Mouse (Mus musculus) retina, postnatal 7 days (tissue): ENCODE measurements around the gene Pld1.

ENCODE experiments used
- DNase-seq: peaks from one replicate; pipeline ENCODE4 v3.0.0-alpha.2; 2012; ENCODE audit warnings: low read depth, low spot score

Pld1 gene

DNA sequence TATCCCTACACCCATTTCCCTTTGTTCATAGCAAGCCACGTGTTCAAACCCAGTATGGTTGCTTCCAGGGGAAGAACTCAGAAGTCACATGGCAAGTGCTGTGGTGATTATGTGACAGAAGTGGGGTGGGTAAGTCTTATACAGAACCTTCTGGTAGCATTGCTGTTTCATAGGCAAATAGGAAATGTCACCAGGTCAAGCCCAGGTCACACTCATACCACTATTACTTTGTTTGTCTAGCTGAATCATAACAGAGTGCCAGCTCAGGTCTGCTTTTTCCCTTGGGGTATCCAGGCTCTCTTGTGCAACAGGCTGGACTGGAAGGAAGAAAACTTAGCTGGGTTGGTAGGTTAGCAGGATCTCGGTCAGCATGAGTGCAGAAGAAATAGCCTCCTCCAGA lies 219.5 kb downstream of the Pld1 start:
- DNase-seq = no peak

DNA sequence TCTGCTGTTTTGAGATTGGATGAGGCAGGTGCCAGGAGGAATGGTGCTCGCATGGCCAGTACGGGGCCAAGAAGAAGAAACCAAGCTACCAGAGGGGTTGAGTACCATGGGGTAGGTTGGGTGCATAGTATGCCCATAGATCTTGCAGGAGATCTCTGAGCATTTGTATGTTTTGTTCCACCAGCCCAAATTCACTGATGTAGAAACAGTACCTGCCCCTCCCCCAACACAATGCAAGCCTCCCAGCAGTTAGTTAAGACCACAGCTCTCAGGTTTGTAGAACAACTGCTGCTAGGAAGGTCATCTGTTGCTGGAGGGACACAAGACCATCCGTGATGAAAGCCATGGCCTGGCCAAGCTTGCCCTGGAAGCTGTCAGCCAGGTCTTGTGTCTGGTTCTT lies 220.4 kb downstream of the Pld1 start:
- no peak for DNase-seq

DNA sequence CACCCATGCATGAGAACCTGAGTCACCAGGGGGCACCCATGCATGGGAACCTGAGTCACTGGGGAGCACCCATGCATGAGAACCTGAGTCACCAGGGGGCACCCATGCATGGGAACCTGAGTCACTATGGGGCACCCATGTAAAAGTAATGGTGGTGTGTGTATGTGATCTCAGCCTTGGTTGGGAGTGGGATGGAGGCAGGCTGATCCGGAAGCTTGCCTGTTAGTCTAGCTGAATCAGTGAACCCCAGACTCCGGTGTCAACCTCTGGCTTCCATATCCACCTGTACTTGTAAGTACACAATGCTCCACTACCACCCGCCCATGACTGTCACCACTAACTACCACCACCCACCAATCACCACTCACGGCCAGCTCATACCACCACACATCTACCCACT lies 223.9 kb downstream of the Pld1 start:
- no peak for DNase-seq

DNA sequence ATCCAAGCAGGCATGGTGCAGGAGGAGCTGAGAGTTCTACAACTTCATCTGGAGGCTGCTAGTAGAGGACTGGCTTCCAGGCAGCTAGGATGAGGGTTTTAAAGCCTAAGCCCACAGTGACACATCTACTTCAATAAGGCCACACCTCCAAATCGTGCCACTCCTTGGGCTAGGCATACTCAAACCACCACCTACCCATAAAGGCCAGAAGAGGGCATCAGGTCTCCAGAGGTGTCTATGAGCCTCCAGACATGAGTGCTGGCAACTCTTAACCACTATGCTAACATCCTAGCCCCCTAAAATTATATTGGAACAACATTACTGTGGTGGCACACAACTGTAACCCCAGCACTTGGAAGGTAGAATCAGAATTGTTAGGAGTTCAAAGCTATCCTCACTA lies 226.2 kb downstream of the Pld1 start:
- DNase-seq = no peak

DNA sequence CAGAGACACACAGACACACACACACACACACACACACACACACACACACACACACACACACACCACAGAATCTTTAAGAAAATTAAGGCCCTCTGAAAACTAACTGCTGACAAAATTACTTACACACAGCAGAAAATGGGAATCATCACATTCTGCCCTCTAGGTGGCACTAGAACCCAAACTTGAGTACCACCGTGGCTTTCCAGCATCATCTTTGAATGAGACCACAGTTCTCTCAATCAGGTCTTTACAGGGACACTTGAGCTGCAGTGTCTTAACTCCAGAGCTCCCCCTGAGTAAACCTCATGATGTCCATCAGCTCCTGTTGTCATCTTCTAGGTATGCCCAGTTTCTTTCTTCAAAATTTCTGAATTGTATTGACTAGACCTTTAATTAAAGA lies 227.1 kb downstream of the Pld1 start:
- peak; percentile 67 for DNase-seq

DNA sequence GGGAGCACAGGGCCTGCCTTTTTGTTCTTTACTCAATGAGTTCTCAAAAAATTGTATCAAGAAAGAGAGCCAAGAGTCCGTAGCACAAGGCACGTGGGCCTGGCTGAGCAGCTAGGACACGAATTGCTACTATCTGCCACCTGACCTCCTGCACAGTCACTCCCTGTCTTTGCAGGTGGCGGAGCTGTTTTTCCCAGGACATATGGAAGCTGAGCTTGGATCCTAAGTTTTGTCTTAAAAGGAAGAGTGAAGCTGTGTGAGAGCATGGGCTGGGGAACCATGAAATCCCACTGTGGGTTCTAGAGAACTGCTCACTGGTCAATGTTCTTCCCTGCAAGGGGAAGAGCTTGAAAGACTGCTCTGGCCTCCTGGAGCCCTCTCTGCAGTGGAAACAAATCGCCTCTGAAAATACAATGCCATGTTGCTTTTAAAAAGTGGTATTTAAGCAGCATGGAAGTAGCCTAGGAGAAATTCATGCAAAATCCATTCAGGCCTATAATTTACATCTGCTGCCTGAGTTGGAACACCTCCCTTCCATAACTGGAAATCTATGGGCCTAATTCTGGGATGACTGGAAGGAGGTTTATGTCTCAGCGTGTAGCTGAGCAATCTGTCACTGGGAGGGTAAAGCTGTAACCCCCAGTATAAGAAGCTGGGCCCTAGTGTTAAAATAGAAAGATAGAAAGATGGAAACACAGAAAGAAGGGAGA lies 229.5 kb downstream of the Pld1 start:
- DNase-seq = no peak

DNA sequence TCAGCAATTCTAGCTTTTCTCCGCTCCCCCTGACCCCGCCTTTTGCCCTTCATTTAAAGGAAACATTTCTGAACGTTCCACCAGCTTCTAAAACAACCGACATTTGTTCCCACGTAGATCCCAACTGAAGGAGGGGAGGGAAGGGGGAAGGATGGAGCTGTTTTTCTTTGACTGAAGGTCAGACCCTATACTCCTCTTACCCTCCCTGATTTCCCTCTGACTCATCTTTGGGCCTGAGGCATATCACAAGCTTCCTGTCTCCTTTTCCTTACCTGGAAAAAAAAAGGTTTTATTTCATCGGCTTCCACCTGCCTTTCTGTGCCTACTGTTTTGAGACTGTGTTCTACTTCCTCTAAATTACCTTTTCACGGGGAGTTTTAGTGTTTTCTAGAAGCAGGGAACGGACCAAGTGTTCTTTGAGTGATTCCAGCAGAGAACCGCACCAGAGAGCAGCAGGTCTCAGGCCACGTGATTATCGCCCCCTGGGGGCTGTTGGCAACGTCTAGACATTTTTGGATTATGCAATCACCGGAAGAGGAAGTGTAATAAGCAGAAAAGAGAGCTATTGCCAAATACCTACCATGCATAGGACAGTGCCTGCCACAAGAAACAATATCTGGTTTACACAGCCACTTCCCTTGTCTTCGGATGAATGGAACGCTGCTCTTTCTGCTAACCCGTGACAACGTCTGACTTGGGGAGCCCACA lies 232.6 kb downstream of the Pld1 start:
- peak; percentile 21 for DNase-seq

DNA sequence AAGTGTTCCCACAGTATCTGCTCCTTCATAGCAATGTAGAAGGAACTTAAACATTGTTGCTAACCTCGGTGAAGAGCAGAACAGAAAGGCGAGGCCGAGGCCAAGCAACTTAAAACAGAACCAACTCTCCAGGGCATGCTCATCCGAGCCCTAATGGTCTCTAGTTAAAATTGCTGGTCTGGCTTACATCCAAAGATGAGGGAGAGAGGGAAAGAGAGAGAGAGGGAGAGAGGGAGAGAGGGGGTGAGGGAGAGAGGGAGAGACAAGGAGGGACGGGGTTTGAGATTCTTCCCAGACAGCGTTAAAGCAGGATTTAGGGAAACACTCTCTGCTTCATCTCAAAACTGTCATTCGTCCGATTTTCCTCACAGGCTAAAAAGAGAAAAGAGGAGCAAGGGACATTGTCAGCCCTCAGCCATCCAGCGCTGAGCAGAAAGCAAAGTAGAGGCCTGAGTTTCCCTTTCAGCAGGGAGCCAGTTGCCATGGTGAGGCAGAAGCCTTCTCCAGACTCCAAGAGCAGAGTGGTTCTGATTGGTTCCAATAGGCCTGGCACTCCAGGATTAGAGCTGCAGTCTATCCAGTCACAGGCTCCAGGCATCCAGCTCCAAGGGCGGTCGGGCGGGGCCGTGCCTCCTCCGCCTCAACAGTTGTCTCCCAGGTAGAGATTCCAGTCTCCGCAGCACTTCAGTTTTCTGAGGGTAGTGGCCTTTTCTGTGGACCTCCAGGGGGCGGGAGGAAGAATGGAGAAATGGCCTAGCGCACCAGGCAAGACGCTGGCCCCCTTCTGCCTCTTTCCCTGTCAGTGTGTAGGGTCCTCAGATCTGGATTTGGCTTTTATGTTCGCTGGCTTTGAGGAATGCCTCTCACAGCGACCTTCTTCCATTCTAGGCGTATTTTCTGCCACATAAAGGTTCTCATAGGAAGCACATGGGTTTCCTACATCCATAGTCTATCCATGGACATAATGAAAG lies 237.8 kb downstream of the Pld1 start:
- peak; percentile 56 for DNase-seq

DNA sequence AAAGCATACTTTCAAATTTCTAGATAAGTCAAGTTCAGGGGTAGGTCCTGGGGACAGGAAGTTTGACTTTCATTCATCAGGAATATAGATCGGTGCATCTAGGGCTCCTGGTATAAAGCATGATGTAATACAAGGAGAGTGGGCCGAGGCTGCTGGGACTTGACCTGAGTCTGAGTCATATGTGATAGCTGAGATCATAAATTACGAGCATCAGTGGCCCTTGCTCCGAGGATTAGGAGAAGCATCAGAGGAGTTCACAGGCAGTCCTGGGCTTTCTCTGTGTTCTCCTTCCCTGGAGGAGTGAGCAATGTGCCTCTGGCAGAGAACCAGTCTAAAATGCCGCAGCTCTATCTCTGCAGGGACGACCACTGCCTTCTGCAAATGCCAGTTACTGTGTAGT lies 239.8 kb downstream of the Pld1 start:
- DNase-seq = no peak
